Mouse (Mus musculus): ENCODE measurements around the gene Gucy2e.

Gucy2e gene

DNA sequence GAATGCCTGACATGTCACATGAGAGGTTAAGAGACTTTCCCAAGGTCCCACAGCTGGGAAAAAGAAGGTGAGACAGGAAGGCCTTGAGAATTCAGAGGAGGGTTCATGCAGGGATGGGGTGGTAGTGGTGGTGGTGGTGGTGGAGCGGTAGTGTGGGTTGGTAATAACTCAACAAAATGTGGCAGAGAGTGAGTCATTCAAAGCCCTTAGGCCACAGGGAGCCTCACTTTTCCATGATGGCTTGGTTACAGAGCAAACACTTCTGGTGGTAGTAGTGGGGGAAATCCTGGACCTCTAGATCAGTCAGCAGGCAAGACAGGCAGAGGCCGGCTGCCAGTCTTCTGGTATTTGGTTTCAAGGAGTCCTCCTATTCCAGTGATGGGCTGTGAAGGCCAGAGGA lies 64.2 kb downstream of the Gucy2e start:
- no peak for DNase-seq (ENCODE audit: low spot score)

DNA sequence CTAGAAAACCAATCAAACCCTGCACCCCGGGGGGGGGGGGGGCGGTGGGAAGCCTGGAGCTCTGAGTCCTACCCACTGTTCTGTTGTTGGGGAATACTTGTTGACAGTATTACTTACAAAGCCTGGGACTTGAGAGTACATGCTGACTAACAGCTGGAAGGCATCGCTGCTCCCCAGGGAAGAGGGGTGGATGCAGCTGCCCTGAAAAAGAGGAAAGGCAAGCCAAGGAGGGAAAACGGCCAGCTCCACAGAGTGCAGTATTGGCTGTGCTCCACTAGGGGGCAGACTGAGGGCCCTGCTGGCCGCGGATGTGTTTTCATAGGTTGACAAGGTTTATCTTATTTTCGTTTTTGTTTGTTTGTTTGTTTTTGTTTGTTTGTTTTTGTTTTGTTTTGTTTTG lies 65.2 kb downstream of the Gucy2e start:
- DNase-seq (ENCODE audit: low spot score), result peak; percentile 40

DNA sequence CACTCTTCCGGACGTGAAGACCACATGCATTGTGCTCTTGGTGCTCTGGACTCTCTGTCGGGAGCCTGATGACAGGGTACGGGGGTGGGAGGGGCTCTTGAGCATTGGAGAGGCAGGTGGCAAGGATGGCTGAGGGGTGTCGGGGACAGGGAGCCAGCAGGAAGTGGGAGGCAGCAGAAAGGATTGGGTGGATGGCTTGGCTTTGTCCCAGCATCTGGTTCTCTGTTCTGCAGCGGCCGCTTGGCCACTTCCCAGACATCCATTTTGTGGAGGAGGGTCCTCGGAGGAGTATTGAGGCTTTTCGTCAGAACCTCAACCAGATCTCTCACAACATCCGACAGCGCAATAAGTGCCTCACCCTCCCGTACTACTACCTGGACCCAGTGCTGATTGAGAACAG lies 67.5 kb downstream of the Gucy2e start:
- DNase-seq (ENCODE audit: low spot score), result no peak

Measured in embryo, embryonic 10 days (tissue).